9 mouse cellular contexts compared by ENCODE assay signal in the genomic region with DNA sequence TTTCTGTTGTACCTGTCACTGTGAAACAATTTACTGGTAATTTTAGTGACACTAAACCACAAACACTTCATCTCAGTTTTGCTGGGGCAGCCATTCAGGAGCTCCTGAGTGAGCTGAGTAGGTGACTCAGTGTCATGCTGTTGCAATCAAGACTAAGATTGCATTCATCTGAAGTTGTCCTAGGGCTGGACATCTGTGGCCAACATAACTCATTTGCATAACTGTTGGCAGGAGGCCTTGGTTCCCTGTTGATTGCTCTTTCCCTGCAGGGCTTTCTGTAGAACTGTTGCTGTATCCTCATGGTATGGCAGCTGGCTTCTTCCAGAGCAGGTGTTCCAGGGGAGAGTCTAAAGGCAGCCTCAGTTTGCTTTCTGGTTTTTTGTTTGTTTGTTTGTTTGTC. TPM values are rescaled to one million over a fixed set of nuclear protein-coding genes. Genes with fewer than 3 reads are reported as not detected.
DNase-seq lines count a peak whose midpoint lies in the region; ATAC-seq and TF ChIP-seq lines count a peak whose summit lies in the region.
"Had no signal": no experiment of that assay in that cellular context is flagged by ENCODE, and none has a peak within 500 bp of the region (broad histone marks: within the 10 kb centered on the region; RNA-seq: fewer than 3 reads in every experiment).

No protein-coding gene starts in this region.

- 0 out of 2 replicates have a peak, but pooled peaks have one; percentile 1 for TF ChIP-seq CTCF in hindbrain, postnatal 0 days (IDR thresholded peaks at IDR 0.05; ENCODE audit: low read depth)
- no peak for TF ChIP-seq CTCF in CH12.LX (conservative IDR thresholded peaks at IDR 0.05 in 1 of 2, IDR thresholded peaks at IDR 0.05 in 1 of 2; ENCODE audit: low read depth in 2 of 2, low read length in 2 of 2)
- TF ChIP-seq CTCF in brain, embryonic 14.5 days (IDR thresholded peaks at IDR 0.05; ENCODE audit: borderline replicate concordance, extremely low read depth, insufficient read depth, insufficient read length) = no peak

- no peaks in the 10 kb centered on the region for H3K36me3 ChIP-seq in hindbrain, postnatal 0 days (ENCODE audit: insufficient read depth, low read length)
- no peaks in the 10 kb centered on the region for H3K36me3 ChIP-seq in hindbrain, embryonic 11.5 days (ENCODE audit: control insufficient read depth, insufficient read depth, low read length)
- no peaks in the 10 kb centered on the region for H3K36me3 ChIP-seq in CH12.LX (replicated peaks in 1 of 2; ENCODE audit: control insufficient read depth in 1 of 2, insufficient read depth in 1 of 2, low read length in 1 of 2)
- no peaks in the 10 kb centered on the region for H3K36me3 ChIP-seq in hindbrain, embryonic 13.5 days

- ATAC-seq in hindbrain, postnatal 0 days = peak; percentile 0; the same call in 1 of the 2 replicates
- ATAC-seq in hindbrain, embryonic 11.5 days (ENCODE audit: low FRiP score) = no peak
- ATAC-seq in hindbrain, embryonic 13.5 days (ENCODE audit: low FRiP score) = no peak

- no peaks in the 10 kb centered on the region for H3K27me3 ChIP-seq in hindbrain, postnatal 0 days (ENCODE audit: insufficient read depth, low read length)
- no peaks in the 10 kb centered on the region for H3K27me3 ChIP-seq in hindbrain, embryonic 11.5 days (ENCODE audit: control insufficient read depth, insufficient read depth, low read length)
- no peaks in the 10 kb centered on the region for H3K27me3 ChIP-seq in CH12.LX (replicated peaks)
- no peaks in the 10 kb centered on the region for H3K27me3 ChIP-seq in hindbrain, embryonic 13.5 days

- H3K9me3 ChIP-seq in hindbrain, postnatal 0 days (ENCODE audit: low read length) = no peaks in the 10 kb centered on the region
- H3K9me3 ChIP-seq in hindbrain, embryonic 11.5 days (ENCODE audit: control insufficient read depth, low read length) = no peaks in the 10 kb centered on the region
- no peaks in the 10 kb centered on the region for H3K9me3 ChIP-seq in CH12.LX (replicated peaks; ENCODE audit: low read length)
- H3K9me3 ChIP-seq in hindbrain, embryonic 13.5 days = no peaks in the 10 kb centered on the region

- peak; percentile 72 for DNase-seq in hindbrain, postnatal 0 days (ENCODE audit: low spot score)
- no peak for DNase-seq in hindbrain, embryonic 11.5 days (ENCODE audit: low spot score)
- peak; percentile 68 for DNase-seq in CH12.LX (ENCODE audit: extremely low read depth)
- DNase-seq in brain, embryonic 14.5 days (ENCODE audit: low read depth) = peak; percentile 74
- DNase-seq in lung, postnatal 4 days = peak; percentile 39 to 41
- DNase-seq in left cerebral cortex, adult 8-10 months (ENCODE audit: low spot score in 2 of 2) = no peak
- DNase-seq in urinary bladder, adult 2 months (ENCODE audit: low spot score) = no peak
- DNase-seq: cerebellum, adult 18-20 months had no signal

- no peak for TF ChIP-seq POLR2A in CH12.LX (IDR thresholded peaks at IDR 0.05; ENCODE audit: low read depth, low read length)
- TF ChIP-seq POLR2A in brain, embryonic 14.5 days (IDR thresholded peaks at IDR 0.05; ENCODE audit: borderline replicate concordance, extremely low read depth, insufficient read depth, insufficient read length, poor library complexity, severe bottlenecking) = no peak

- H3K4me3 ChIP-seq in hindbrain, postnatal 0 days (ENCODE audit: low read length) = no peak overlapping the region
- H3K4me3 ChIP-seq in hindbrain, embryonic 11.5 days (ENCODE audit: low read depth, low read length) = no peak overlapping the region
- H3K4me3 ChIP-seq in CH12.LX (replicated peaks in 1 of 3; ENCODE audit: low read depth in 2 of 3, low read length in 2 of 3, poor library complexity in 1 of 3) = no peak overlapping the region
- no peak overlapping the region for H3K4me3 ChIP-seq in hindbrain, embryonic 13.5 days

- peaks cover 8% of the 10 kb centered on the region for H3K79me2 ChIP-seq in CH12.LX (replicated peaks; ENCODE audit: control insufficient read depth, extremely low read depth, insufficient read depth, poor library complexity, severe bottlenecking)

- H3K9ac ChIP-seq in hindbrain, postnatal 0 days (replicated peaks; ENCODE audit: low read length) = no peak overlapping the region
- H3K9ac ChIP-seq in hindbrain, embryonic 11.5 days (ENCODE audit: low read depth, low read length) = no peak overlapping the region
- H3K9ac ChIP-seq in CH12.LX (ENCODE audit: insufficient read depth, low read depth) = peak overlapping the region; percentile 37; the same call in 1 of the 2 replicates
- no peak overlapping the region for H3K9ac ChIP-seq in hindbrain, embryonic 13.5 days

- in situ Hi-C loops in CH12.LX (cut with MboI; ENCODE audit: low pct_ligation_motif_present, low pct_unique_long_range_greater_than_20kb, low sequenced_read_pairs) = no loop called here

- no peaks in the 10 kb centered on the region for H3K4me1 ChIP-seq in hindbrain, postnatal 0 days (ENCODE audit: insufficient read depth, low read length)
- H3K4me1 ChIP-seq in hindbrain, embryonic 11.5 days (replicated peaks; ENCODE audit: control insufficient read depth, insufficient read depth, low read length) = no peaks in the 10 kb centered on the region
- peaks cover 6 to 17% of the 10 kb centered on the region in 2 experiments for H3K4me1 ChIP-seq in CH12.LX (ENCODE audit: control insufficient read depth in 1 of 2, insufficient read depth in 2 of 2)
- peaks cover 4% of the 10 kb centered on the region for H3K4me1 ChIP-seq in hindbrain, embryonic 13.5 days (replicated peaks)

- no peak overlapping the region for H3K4me2 ChIP-seq in hindbrain, postnatal 0 days (ENCODE audit: low read depth, low read length)
- H3K4me2 ChIP-seq in hindbrain, embryonic 11.5 days (replicated peaks; ENCODE audit: low read depth, low read length) = no peak overlapping the region
- H3K4me2 ChIP-seq in CH12.LX (ENCODE audit: insufficient read depth, low read depth, poor library complexity, severe bottlenecking) = peak overlapping the region; percentile 71; the same call in 1 of the 2 replicates
- H3K4me2 ChIP-seq in hindbrain, embryonic 13.5 days = no peak overlapping the region

- no peak; the same call in 1 of the 2 replicates for TF ChIP-seq EP300 in CH12.LX (IDR thresholded peaks at IDR 0.05; ENCODE audit: low read length)

- no peak for TF ChIP-seq RAD21 in CH12.LX (IDR thresholded peaks at IDR 0.05; ENCODE audit: low read depth, low read length)

- dilution Hi-C loops in CH12.LX (cut with MboI; ENCODE audit: extremely low pct_ligation_motif_present, extremely low pct_unique_long_range_greater_than_20kb, low sequenced_read_pairs) = no loop called here

- H3K27ac ChIP-seq in hindbrain, postnatal 0 days = no peak overlapping the region
- H3K27ac ChIP-seq in hindbrain, embryonic 11.5 days (ENCODE audit: low read depth, low read length) = no peak overlapping the region
- peak overlapping the region; percentile 54 for H3K27ac ChIP-seq in CH12.LX (ENCODE audit: insufficient read depth, low read depth)
- no peak overlapping the region for H3K27ac ChIP-seq in hindbrain, embryonic 13.5 days

TF ChIP-seq in CH12.LX, 34 proteins besides CTCF, POLR2A, EP300 and RAD21:
- TF ChIP-seq TCF12 (IDR thresholded peaks at IDR 0.05; ENCODE audit: low read depth, low read length) (peak; percentile 66; the same call in 1 of the 2 replicates), TBP (conservative IDR thresholded peaks at IDR 0.05; ENCODE audit: low read depth, low read length) (no peak)
TF ChIP-seq in CH12.LX: peak in this region for 1.

RNA-seq across cellular contexts. Expression of gene Psmc6, which starts 4.1 kb away (rescaled TPM):
- total RNA-seq in hindbrain, postnatal 0 days (2014; rRNA removed) = 65.0 and 72.6 TPM in 2 replicates
- polyA plus RNA-seq in hindbrain, postnatal 0 days (2015; fragmentation: Nextera tagmentation; extraction: Ambion mirVana) = 136 and 144 TPM in 2 replicates
- polyA plus RNA-seq in hindbrain, embryonic 11.5 days (2014; fragmentation: Nextera tagmentation; extraction: Ambion mirVana) = 253 and 263 TPM in 2 replicates
- 90.3 and 121 TPM in 2 replicates for total RNA-seq in CH12.LX (2012; rRNA removed)
- total RNA-seq in CH12.LX (2014; rRNA removed) = 288 and 342 TPM in 2 replicates
- 193 and 201 TPM in 2 replicates for polyA plus RNA-seq in CH12.LX (2012; ENCODE audit: insufficient read length, low read depth)
- polyA plus RNA-seq in brain, embryonic 14.5 days (2012; rRNA removed) = 116 and 132 TPM in 2 replicates
- 100 to 1,000 TPM in 2 of 4 experiments, 10 to 100 TPM in 2; 94.9 to 116 (median 98.8) TPM for total RNA-seq in left cerebral cortex, adult 8-10 months (2022)
- polyA plus RNA-seq in urinary bladder, adult 2 months (2012; rRNA removed) = 99.6 and 102 TPM in 2 replicates
- 171 and 178 TPM in 2 replicates for polyA plus RNA-seq in hindbrain, embryonic 13.5 days (2015; fragmentation: Nextera tagmentation; extraction: Ambion mirVana)

RNA-seq across cellular contexts. Expression of gene Ero1l, which starts 6.9 kb away (rescaled TPM):
- total RNA-seq in hindbrain, postnatal 0 days (2014; rRNA removed) = 15.7 and 18.7 TPM in 2 replicates
- polyA plus RNA-seq in hindbrain, postnatal 0 days (2015; fragmentation: Nextera tagmentation; extraction: Ambion mirVana) = 23.3 and 25.7 TPM in 2 replicates
- polyA plus RNA-seq in hindbrain, embryonic 11.5 days (2014; fragmentation: Nextera tagmentation; extraction: Ambion mirVana) = 32.2 and 33.9 TPM in 2 replicates
- 78.9 and 155 TPM in 2 replicates for total RNA-seq in CH12.LX (2012; rRNA removed)
- total RNA-seq in CH12.LX (2014; rRNA removed) = 227 and 291 TPM in 2 replicates
- 91.4 and 93.5 TPM in 2 replicates for polyA plus RNA-seq in CH12.LX (2012; ENCODE audit: insufficient read length, low read depth)
- 20.2 and 23.4 TPM in 2 replicates for polyA plus RNA-seq in brain, embryonic 14.5 days (2012; rRNA removed)
- total RNA-seq in left cerebral cortex, adult 8-10 months (2022) = 10 to 100 TPM; 36.7 to 51.6 (median 40.7) TPM
- 24.0 and 28.2 TPM in 2 replicates for polyA plus RNA-seq in urinary bladder, adult 2 months (2012; rRNA removed)
- polyA plus RNA-seq in hindbrain, embryonic 13.5 days (2015; fragmentation: Nextera tagmentation; extraction: Ambion mirVana) = 26.7 and 28.5 TPM in 2 replicates

RNA-seq across cellular contexts. Expression of gene Styx, which starts 25.4 kb away (rescaled TPM):
- 20.7 and 22.7 TPM in 2 replicates for total RNA-seq in hindbrain, postnatal 0 days (2014; rRNA removed)
- 72.4 and 73.7 TPM in 2 replicates for polyA plus RNA-seq in hindbrain, postnatal 0 days (2015; fragmentation: Nextera tagmentation; extraction: Ambion mirVana)
- polyA plus RNA-seq in hindbrain, embryonic 11.5 days (2014; fragmentation: Nextera tagmentation; extraction: Ambion mirVana) = 35.2 and 51.6 TPM in 2 replicates
- total RNA-seq in CH12.LX (2012; rRNA removed) (15.7 and 18.4 TPM in 2 replicates), CH12.LX (2014; rRNA removed) (41.2 and 49.2 TPM in 2 replicates)
- polyA plus RNA-seq in CH12.LX (2012; ENCODE audit: insufficient read length, low read depth) = 20.4 and 21.8 TPM in 2 replicates
- 22.9 and 25.4 TPM in 2 replicates for polyA plus RNA-seq in brain, embryonic 14.5 days (2012; rRNA removed)
- total RNA-seq in left cerebral cortex, adult 8-10 months (2022) = 10 to 100 TPM; 13.7 to 20.5 (median 18.9) TPM
- 15.6 and 16.3 TPM in 2 replicates for polyA plus RNA-seq in urinary bladder, adult 2 months (2012; rRNA removed)
- 58.1 and 60.5 TPM in 2 replicates for polyA plus RNA-seq in hindbrain, embryonic 13.5 days (2015; fragmentation: Nextera tagmentation; extraction: Ambion mirVana)

Comparison
In these comparisons a context has a peak if more than half of its experiments do, and no peak if none do; other contexts are left out.
1. DNase-seq: peak in hindbrain, postnatal 0 days (single experiment), CH12.LX (single experiment), brain, embryonic 14.5 days (single experiment) and lung, postnatal 4 days (2 of 2); none in hindbrain, embryonic 11.5 days (single experiment), left cerebral cortex, adult 8-10 months (0 of 2) and urinary bladder, adult 2 months (single experiment).